Mouse (Mus musculus): ENCODE results near the gene Ifna11.
"Not testable (repeated sequence)": the region's sequence is repeated elsewhere in the genome, so short reads cannot be mapped to it uniquely, and the experiment has no call there.

GRCm38 (mm10) chr4:88782335-88782734 is 37.4 kb upstream of the Ifna11 start:
- TF ChIP-seq TAL1 (conservative IDR thresholded peaks at IDR 0.05; ENCODE audit: low read depth, low read length); CTCF (IDR thresholded peaks at IDR 0.05; ENCODE audit: low read depth, low read length): not testable (repeated sequence)

All from G1E (cell line).